Mouse (Mus musculus): ENCODE measurements at regions not wholly inside any gene's neighbourhood (a gene's known extent, or its start where the extent isn't known, plus 50 kb on each side); places are given as distances from the start of the nearest gene placed in this dataset.

DNA sequence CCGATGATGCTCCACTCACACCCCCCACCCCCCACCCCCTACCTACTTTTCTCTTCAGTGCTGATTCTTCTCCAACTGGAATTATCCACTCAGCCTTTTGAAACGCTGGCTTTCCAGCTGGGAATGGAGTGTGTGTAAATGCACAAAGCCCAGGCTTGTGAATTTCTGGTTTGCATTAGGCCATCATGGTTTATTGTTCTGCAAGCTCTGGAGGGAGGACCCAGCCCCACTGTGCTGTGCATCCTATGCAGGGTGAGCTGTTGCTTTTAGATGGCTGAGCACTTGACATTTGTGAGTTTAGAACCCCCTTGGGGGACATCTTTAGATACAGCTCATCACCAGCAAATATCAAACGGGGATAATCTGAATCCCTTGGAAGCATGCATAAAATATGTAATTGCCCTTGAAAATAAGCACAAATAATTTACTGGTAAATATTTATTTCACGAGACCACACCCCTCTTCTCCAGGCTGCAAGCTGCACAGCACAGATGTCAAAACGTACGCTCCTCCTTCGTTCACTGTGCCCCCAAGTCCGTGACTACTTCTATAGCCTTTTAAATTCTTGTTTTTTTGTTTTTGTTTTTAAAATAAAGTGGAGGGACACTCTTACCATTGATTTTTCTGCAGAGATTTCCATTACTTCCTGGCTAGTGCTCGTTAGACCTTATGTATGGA, 148.2 kb downstream of the Qpct start:
- Histone ChIP-seq H3K36me3 (no peaks in the 10 kb centered on the region), H3K4me1 (replicated peaks) (peaks cover 6% of the 10 kb centered on the region), H3K27me3 (no peaks in the 10 kb centered on the region), H3K4me3 (replicated peaks) (no peak overlapping the region), H3K4me2 (replicated peaks) (no peak overlapping the region), H3K9me3 (no peaks in the 10 kb centered on the region), H3K27ac (no peak overlapping the region), H3K9ac (replicated peaks) (no peak overlapping the region)
- ATAC-seq, result peak; percentile 53; the same call in 1 of the 2 replicates
- WGBS, result 56% methylated on average over 9 of the region's 9 CpGs

DNA sequence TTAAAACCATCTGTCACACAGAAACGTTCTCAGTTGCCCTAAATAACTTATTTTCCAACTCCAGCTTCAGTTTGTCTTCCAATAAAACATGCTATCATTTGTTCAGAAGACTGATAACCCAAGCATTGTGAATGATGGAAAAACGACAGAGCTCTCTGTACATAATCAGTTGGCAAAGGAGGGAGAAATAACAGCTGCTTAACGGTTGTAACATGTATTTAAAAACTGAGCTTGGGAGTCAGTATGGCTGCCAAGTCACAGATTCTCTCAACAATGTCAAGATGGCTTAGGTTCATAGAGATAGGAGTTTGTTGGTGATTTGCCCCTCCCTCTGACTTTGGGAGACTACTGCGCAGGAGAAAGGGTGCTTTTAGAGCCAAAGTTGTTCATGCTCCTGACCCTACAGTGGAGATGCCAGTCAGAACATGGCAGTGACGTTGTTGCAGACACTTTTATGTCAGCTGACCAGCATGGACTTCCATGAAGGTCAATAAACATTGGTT, 140.2 kb downstream of the Qpct start:
- H3K36me3 ChIP-seq, result no peaks in the 10 kb centered on the region
- no peak overlapping the region for H3K27ac ChIP-seq
- H3K27me3 ChIP-seq, result no peaks in the 10 kb centered on the region
- no peaks in the 10 kb centered on the region for H3K9me3 ChIP-seq
- 77% methylated on average over 5 of the region's 5 CpGs for WGBS
- no peak overlapping the region for H3K4me2 ChIP-seq (replicated peaks)
- no peaks in the 10 kb centered on the region for H3K4me1 ChIP-seq (replicated peaks)
- no peak for ATAC-seq
- no peak overlapping the region for H3K9ac ChIP-seq (replicated peaks)
- H3K4me3 ChIP-seq (replicated peaks), result no peak overlapping the region

DNA sequence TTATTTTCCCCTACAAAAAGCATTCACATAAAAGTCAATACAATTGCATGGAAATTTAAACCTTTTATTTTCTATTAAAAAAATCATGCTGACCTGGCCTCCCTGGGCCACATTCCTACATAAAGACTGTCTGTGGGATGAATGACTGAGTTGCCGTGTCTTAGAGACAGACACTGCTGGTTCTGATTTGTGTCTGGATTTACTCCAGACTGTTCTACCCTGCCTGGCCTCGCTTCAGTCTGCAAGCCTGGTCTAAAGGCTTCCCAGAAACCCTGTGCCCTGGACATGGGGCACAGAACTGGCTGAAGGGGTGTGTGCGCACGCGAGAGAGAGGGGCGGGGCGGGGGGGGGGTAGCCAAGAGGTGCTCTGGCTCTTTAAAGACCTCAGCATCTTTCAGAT, 136.6 kb downstream of the Qpct start:
- ATAC-seq, result no peak
- Histone ChIP-seq H3K27me3 (no peaks in the 10 kb centered on the region), H3K36me3 (no peaks in the 10 kb centered on the region), H3K4me1 (replicated peaks) (no peaks in the 10 kb centered on the region), H3K9me3 (no peaks in the 10 kb centered on the region), H3K4me3 (replicated peaks) (no peak overlapping the region), H3K9ac (replicated peaks) (no peak overlapping the region), H3K27ac (no peak overlapping the region), H3K4me2 (replicated peaks) (no peak overlapping the region)
- 80% methylated on average over 7 of the region's 7 CpGs for WGBS

DNA sequence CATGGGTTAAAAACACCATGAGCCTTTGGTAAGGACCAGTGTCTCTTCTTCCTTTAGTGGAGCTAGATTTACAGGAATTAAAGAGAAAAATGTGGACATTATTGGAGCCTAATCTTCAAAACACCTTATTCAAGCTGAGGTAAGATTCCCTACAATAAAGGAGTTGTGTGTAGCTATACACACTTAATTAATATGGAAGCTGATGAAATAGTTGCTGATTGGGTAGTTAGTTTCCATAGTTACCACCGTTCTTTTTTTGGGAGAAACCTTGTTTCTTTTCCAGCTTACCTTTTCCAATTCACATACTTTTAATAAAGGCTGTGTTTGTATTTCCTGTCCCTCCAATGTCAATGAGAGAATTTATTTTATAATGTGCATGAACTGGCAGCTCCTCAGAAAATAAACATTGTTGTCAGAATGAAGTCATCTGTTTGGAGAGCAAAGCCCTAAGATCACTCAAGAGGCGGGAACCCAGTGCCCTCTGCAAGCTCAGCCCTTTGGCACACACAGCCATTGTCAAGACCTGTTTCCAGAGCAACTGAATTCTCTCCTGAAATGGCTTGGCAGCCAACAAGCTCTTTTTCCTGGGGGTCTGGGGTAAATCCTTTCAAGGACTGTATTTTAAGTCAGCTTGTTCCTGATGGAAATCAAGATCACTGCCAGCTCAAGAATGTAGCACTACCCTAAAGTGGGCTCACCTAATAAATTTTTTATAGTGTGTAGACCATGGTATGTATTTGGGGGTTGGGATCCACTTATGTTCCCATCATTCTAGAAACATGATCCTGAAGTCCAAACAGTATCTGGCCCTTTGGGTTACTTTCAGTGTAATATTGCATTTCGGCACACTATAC, 128.8 kb downstream of the Qpct start:
- ATAC-seq, result peak; percentile 60; the same call in 1 of the 2 replicates
- H3K27me3 ChIP-seq, result no peaks in the 10 kb centered on the region
- no peaks in the 10 kb centered on the region for H3K36me3 ChIP-seq
- H3K4me3 ChIP-seq (replicated peaks), result no peak overlapping the region
- no peaks in the 10 kb centered on the region for H3K9me3 ChIP-seq
- H3K27ac ChIP-seq, result no peak overlapping the region
- WGBS, result 59% methylated on average over 3 of the region's 3 CpGs
- H3K9ac ChIP-seq (replicated peaks), result no peak overlapping the region
- 0 out of 2 replicates have a peak, but pooled peaks cover 3% of the 10 kb centered on the region for H3K4me1 ChIP-seq (replicated peaks)
- H3K4me2 ChIP-seq (replicated peaks), result no peak overlapping the region

DNA sequence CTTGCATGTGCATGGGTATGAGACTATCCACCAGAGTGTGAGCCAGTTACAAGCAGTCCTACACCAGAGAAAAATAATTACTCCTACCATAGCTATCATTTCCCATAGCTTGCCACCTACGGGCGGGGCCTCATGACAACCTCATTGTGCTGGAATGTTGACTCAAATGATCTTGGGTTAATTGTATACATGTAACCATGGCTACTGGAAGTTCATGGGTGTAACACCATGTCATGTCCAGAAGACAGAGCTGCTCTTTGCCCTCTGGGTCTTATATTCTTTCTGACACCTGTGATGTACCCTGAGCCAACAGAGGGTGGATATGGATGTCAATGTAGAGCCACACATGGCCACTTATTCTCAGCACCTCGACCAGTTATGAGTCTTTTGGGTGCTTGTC, 125.6 kb downstream of the Qpct start:
- Histone ChIP-seq H3K4me3 (replicated peaks) (no peak overlapping the region), H3K9me3 (no peaks in the 10 kb centered on the region), H3K9ac (replicated peaks) (no peak overlapping the region), H3K27me3 (no peaks in the 10 kb centered on the region), H3K4me1 (replicated peaks) (0 out of 2 replicates have a peak, but pooled peaks cover 3% of the 10 kb centered on the region), H3K36me3 (no peaks in the 10 kb centered on the region), H3K27ac (no peak overlapping the region), H3K4me2 (replicated peaks) (no peak overlapping the region)
- ATAC-seq, result no peak
- WGBS, result 78% methylated on average over 3 of the region's 3 CpGs

DNA sequence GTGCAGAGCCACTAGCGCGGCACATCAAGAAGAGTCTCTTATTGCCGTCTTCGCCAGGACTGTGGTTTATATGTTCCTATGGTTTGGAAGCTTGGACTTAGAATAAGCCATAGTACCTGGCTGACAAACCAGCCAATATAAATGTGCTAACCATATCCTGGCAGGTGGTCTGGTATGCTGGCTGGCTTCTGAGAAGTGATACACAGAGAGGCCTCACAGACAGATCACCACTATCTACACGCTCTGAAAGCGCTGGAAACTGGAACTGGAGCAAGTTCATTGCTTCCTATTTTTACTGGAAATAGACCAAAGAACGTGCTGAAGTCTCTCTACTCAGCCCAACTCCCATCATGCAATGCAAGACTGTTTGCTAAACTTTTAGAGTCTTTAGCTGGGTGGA, 124.7 kb downstream of the Qpct start:
- ATAC-seq, result no peak

DNA sequence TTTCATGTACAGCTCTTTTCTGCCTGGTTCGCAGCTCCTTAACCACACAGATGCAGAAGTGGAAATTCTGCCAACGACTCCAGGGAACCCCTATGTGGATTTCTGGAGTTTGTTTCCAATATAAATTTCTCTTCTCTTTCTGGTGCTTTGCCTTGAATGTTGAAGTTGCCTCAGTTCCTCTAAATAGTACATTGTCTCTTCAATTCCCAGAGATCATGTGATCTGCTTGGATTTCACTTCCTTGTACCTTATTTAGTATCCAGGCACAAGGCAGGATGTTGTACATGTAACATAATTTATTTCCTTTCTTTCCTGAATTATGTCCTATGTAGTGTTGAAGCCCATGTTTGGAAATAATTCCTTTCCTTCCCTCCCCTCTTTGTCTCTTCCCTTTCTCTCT, 123.7 kb downstream of the Qpct start:
- no peaks in the 10 kb centered on the region for H3K36me3 ChIP-seq
- H3K4me1 ChIP-seq (replicated peaks), result no peaks in the 10 kb centered on the region
- 89% methylated on average over 2 of the region's 2 CpGs for WGBS
- H3K9ac ChIP-seq (replicated peaks), result no peak overlapping the region
- H3K4me2 ChIP-seq (replicated peaks), result no peak overlapping the region
- no peak overlapping the region for H3K4me3 ChIP-seq (replicated peaks)
- no peaks in the 10 kb centered on the region for H3K27me3 ChIP-seq
- H3K27ac ChIP-seq, result no peak overlapping the region
- ATAC-seq, result no peak
- H3K9me3 ChIP-seq, result no peaks in the 10 kb centered on the region

More for the DNA sequence above, 124.7 kb downstream of the Qpct start:
- 0 out of 2 replicates have a peak, but pooled peaks cover 3% of the 10 kb centered on the region for H3K4me1 ChIP-seq (replicated peaks)
- no peak overlapping the region for H3K4me2 ChIP-seq (replicated peaks)
- no peaks in the 10 kb centered on the region for H3K36me3 ChIP-seq
- H3K9me3 ChIP-seq, result no peaks in the 10 kb centered on the region
- 89% methylated on average over 7 of the region's 7 CpGs for whole genome bisulfite sequencing
- H3K27me3 ChIP-seq, result no peaks in the 10 kb centered on the region
- H3K9ac ChIP-seq (replicated peaks), result no peak overlapping the region
- no peak overlapping the region for H3K4me3 ChIP-seq (replicated peaks)
- no peak overlapping the region for H3K27ac ChIP-seq

DNA sequence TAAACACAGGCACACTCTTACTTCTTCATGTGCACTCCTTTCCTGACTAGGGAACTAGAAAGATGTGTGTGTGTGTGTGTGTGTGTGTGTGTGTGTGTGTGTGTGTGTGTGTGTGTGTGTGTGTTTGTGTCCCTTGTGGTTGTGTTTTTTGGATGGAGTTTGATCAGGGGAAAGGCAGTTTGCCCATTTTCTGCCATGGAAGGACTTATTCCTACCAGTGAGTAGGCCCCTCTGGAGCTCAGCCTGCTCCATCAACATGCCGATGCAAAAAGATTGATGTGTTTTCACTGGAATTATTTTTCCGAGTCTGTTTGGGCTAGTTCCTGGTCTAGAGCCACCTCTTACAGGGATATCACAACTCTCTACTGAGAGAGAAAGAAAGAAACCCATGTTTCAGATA, 120.6 kb downstream of the Qpct start:
- no peak overlapping the region for H3K9ac ChIP-seq (replicated peaks)
- H3K4me1 ChIP-seq (replicated peaks), result no peaks in the 10 kb centered on the region
- ATAC-seq, result no peak
- H3K4me3 ChIP-seq (replicated peaks), result no peak overlapping the region
- 92% methylated on average over 2 of the region's 2 CpGs for WGBS
- H3K27me3 ChIP-seq, result no peaks in the 10 kb centered on the region
- H3K36me3 ChIP-seq, result no peaks in the 10 kb centered on the region
- H3K9me3 ChIP-seq, result no peaks in the 10 kb centered on the region
- H3K27ac ChIP-seq, result no peak overlapping the region
- no peak overlapping the region for H3K4me2 ChIP-seq (replicated peaks)

DNA sequence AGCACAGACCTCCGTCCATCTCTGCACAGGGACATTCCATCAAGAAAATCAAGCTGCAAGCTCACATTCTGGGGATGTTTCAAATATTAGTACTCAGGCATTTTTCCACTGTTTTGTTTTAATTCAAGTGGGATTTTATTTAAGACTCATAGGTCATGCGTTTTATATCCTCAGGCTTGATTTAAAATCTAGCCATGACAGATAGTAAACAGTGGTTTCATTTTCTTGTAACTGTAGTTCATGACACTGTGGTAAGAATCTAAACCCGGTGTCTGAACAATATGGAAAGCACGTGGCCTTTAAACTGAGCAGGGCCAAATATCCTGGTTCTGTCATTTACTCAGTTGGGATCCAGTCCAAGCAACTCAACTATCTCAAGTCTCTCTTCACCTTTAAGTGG, 119.0 kb downstream of the Qpct start:
- Histone ChIP-seq H3K9me3 (no peaks in the 10 kb centered on the region), H3K27me3 (no peaks in the 10 kb centered on the region), H3K9ac (replicated peaks) (no peak overlapping the region), H3K4me1 (replicated peaks) (no peaks in the 10 kb centered on the region), H3K36me3 (no peaks in the 10 kb centered on the region), H3K4me2 (replicated peaks) (no peak overlapping the region), H3K27ac (no peak overlapping the region), H3K4me3 (replicated peaks) (no peak overlapping the region)
- no peak for ATAC-seq
- WGBS, result 92% methylated on average over 4 of the region's 4 CpGs

DNA sequence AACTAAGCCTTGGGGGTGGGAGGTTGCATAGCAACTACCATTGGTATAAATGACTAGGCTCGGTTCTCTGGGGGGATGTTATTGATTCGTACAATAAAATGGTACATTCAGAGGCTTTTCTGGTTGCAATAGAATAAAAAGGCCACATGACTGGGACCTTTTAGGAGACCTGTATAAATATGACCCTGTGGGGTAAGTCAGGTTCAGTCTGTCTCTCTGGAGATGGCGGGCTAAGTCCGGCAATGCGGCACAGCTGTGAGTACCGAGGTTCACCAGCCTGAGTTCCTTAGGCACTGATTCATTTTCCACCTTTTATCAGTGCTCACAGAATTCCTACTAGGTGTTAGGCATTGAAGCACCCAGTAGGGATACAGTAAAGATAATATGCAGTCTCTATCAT, 115.5 kb downstream of the Qpct start:
- Histone ChIP-seq H3K4me2 (replicated peaks) (no peak overlapping the region), H3K9me3 (no peaks in the 10 kb centered on the region), H3K27me3 (no peaks in the 10 kb centered on the region), H3K4me3 (replicated peaks) (no peak overlapping the region), H3K27ac (no peak overlapping the region), H3K9ac (replicated peaks) (no peak overlapping the region), H3K4me1 (replicated peaks) (no peaks in the 10 kb centered on the region), H3K36me3 (no peaks in the 10 kb centered on the region)
- 66% methylated on average over 6 of the region's 6 CpGs for WGBS
- ATAC-seq, result no peak

DNA sequence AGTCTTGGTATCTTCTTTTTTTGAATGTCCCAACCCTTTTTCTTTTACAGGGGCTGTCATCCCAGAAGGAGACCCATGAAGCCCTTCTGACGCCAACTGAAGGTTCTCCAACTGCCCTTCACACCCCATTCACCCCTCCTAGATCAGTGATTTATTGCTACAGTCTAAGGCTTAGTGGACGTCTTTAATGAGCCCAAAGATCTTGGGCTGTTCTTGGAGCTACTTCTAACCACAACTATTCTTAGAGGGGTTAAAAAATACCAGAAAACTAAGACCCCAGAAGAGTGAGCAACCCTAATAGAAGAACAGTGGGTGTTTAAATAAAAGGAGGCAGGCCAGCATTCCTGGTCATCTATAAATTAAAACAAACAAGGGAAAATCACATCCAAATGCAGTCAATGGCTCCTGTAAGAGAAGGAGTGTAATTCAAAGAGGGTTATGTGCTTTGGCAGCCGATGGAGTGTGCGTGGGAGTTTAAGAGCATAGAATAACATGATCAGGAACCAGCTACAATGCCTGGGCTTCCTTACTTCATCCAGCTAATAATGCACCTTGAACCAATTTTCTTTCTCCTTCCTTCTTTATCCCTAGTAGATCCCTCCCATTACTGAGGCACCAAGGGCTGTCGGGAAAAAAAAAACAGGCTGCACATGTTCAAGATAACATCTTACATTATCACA, 113.3 kb downstream of the Qpct start:
- H3K27me3 ChIP-seq, result no peaks in the 10 kb centered on the region
- 84% methylated on average over 5 of the region's 5 CpGs for WGBS
- no peak for ATAC-seq

DNA sequence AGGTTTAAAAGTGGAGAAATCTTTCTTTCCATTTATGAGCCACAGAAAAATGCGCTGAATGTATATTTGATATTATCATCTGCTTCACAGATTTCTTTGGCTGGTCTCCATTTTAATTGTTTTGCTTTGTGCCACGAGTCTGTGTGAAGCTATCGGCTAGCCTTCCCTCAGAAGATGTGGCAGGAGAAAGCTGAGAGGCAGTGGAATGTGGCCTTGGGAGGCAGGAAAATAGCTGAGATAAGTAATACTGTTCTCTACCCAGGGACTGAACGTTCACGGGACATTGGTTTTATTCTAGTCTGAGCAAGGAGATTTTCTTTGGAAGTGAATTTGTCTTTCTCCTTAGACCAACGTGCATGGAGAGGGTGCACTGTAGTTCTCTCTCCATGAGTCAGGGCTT, 112.3 kb downstream of the Qpct start:
- ATAC-seq, result no peak
- no peaks in the 10 kb centered on the region for H3K9me3 ChIP-seq
- H3K9ac ChIP-seq (replicated peaks), result no peak overlapping the region
- H3K36me3 ChIP-seq, result no peaks in the 10 kb centered on the region
- H3K4me3 ChIP-seq (replicated peaks), result no peak overlapping the region
- H3K27ac ChIP-seq, result no peak overlapping the region
- H3K27me3 ChIP-seq, result no peaks in the 10 kb centered on the region
- H3K4me1 ChIP-seq (replicated peaks), result no peaks in the 10 kb centered on the region
- WGBS, result 85% methylated on average over 6 of the region's 6 CpGs
- no peak overlapping the region for H3K4me2 ChIP-seq (replicated peaks)

More for the DNA sequence above, 113.3 kb downstream of the Qpct start:
- no peaks in the 10 kb centered on the region for H3K36me3 ChIP-seq
- no peaks in the 10 kb centered on the region for H3K4me1 ChIP-seq (replicated peaks)
- no peak overlapping the region for H3K9ac ChIP-seq (replicated peaks)
- H3K9me3 ChIP-seq, result no peaks in the 10 kb centered on the region
- no peak overlapping the region for H3K4me2 ChIP-seq (replicated peaks)
- no peak overlapping the region for H3K27ac ChIP-seq
- H3K4me3 ChIP-seq (replicated peaks), result no peak overlapping the region
